Mouse (Mus musculus) bone marrow, adult 2 months (tissue): ENCODE results near the gene Otulin.

Source experiments
- CTCF ChIP-seq: fragments of 200-500 bp; IDR thresholded peaks from 2 replicates; pipeline ENCODE4 v1.5.1; 2011; ENCODE audit warnings: low read length, control low read depth; ENCODE audit not compliant: control insufficient read depth, insufficient read depth
- POLR2A ChIP-seq: fragments of 200-500 bp; IDR thresholded peaks from 2 replicates; pipeline ENCODE4 v1.6.1; 2011; ENCODE audit warnings: low read depth, mild to moderate bottlenecking, control low read depth, low read length, borderline replicate concordance; ENCODE audit not compliant: control insufficient read depth

DNA sequence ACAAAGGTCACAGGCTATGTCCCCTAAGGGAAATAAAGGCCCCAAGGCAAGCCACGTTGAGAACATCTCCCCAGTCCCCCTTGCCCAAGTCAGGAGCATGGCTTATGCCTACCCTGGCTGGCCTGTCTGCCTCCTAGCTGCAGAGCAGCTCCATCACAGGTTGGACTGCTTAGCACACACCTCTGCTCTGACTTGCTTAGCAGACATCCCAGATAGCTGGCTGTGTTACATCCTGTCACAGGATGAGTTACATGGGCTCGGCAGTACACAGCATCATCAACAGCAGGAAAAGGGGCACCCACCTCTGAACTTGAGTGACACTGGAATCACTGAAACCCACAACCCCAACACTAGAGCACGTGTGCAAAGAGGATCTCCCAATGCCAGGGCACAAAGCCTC is 25.2 kb downstream of the Otulin start:
- TF ChIP-seq CTCF (no peak), POLR2A (no peak)
